Mouse (Mus musculus) embryonic stem cell, embryonic (primary cell): ENCODE results near the gene 4921504E06Rik.

Experiments used
- CTCF ChIA-PET, 4 experiments: fragments of 300-600 bp in 2 of 4; fragments of 350-600 bp in 2 of 4; sonication (Branson Sonifier 250); formaldehyde crosslinking; loops; one replicate each; lab custom pipeline; 2022; ENCODE audit warnings: inconsistent platforms in 2 of 4; lab: Charles Lee
- POLR2A ChIA-PET, 4 experiments: fragments of 300-600 bp in 2 of 4; fragments of 350-600 bp in 2 of 4; sonication (Branson Sonifier 250); formaldehyde crosslinking; loops; one replicate each; lab custom pipeline; 2022; ENCODE audit warnings: antibody characterized with exemption in 4 of 4, inconsistent platforms in 1 of 4; lab: Charles Lee

4921504E06Rik gene

DNA sequence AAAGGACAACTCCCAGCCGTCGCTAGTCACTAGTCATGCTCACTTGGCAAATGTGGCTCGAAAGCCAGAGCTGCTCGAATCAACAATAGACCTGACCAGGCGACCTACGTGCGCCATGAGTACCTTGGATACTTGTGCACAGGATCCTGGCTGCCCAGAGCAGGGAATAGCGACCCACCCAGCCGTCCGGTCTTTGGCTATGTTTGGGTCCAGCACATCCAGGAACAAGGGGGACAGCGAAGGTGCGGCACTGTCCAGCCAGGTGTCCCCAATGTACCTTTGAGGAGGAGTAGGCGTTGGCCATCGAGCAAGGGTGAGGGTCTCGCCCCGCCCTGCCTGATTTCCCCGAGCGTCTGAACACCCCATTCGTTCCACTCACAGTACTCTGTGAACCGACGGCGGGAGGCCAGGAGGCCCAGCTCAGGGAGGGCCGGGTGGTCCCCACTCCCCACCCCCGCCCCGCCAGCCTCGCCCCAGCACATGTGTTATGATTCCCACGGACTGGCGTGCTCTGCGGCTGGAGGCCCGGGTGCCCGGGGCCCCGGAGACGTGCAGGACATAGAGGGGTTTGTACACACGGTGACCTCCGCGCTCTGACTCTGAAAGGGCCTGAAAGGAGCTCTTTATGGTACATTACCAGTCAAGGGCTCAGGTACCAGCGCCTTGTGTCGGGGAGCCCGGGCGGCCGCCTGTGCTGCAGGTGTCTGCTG lies 121.9 kb downstream of the 4921504E06Rik start:
- CTCF ChIA-PET: interaction anchor here in 3 of 4 experiments (0.6 to 2.1 kb wide), 7 partner anchors 9 to 206 kb away, joined by 3 to 9 read pairs (median 4); no protein-coding TSS in a partner anchor

GRCm38 (mm10) chr2:19431186-19431585 lies 122.5 kb downstream of the 4921504E06Rik start:
- POLR2A ChIA-PET: interaction anchor here in 1 of 4 experiments (2.8 kb wide), 1 partner anchor 10 kb away, joined by 11 read pairs; no protein-coding TSS in a partner anchor

More for the DNA sequence above, 121.9 kb downstream of the 4921504E06Rik start:
- POLR2A ChIA-PET: interaction anchor here in 1 of 4 experiments (0.7 to 2.8 kb wide), 3 partner anchors 10 to 16 kb away, joined by 3 to 11 read pairs (median 4); partner anchors contain the start of gene Ptf1a

GRCm38 (mm10) chr2:19430746-19431145 lies 123.0 kb downstream of the 4921504E06Rik start:
- CTCF ChIA-PET: interaction anchor here in 2 of 4 experiments (1.3 to 2.1 kb wide), 2 partner anchors 16 to 207 kb away, joined by 3 to 9 read pairs; no protein-coding TSS in a partner anchor

More at GRCm38 (mm10) chr2:19431186-19431585, 122.5 kb downstream of the 4921504E06Rik start:
- CTCF ChIA-PET: interaction anchor here in 2 of 4 experiments (0.6 to 2.1 kb wide), 4 partner anchors 16 to 206 kb away, joined by 3 to 9 read pairs (median 5); no protein-coding TSS in a partner anchor

GRCm38 (mm10) chr2:19429691-19430690 lies 123.7 kb downstream of the 4921504E06Rik start:
- ChIA-PET POLR2A (interaction anchor here in 1 of 4 experiments (2.8 kb wide), 1 partner anchor 12 kb away, joined by 11 read pairs; no protein-coding TSS in a partner anchor), CTCF (interaction anchor here in 2 of 4 experiments (0.5 to 2.1 kb wide), 2 partner anchors 15 to 1033 kb away, joined by 3 to 9 read pairs; no protein-coding TSS in a partner anchor)

More at GRCm38 (mm10) chr2:19430746-19431145, 123.0 kb downstream of the 4921504E06Rik start:
- POLR2A ChIA-PET: interaction anchor here in 1 of 4 experiments (2.8 kb wide), 1 partner anchor 11 kb away, joined by 11 read pairs; no protein-coding TSS in a partner anchor

GRCm38 (mm10) chr2:19429031-19429430 lies 124.7 kb downstream of the 4921504E06Rik start:
- ChIA-PET CTCF (interaction anchor here in 1 of 4 experiments (0.5 kb wide), 1 partner anchor 1032 kb away, joined by 3 read pairs; no protein-coding TSS in a partner anchor), POLR2A (interaction anchor here in 1 of 4 experiments (0.8 kb wide), 1 partner anchor 17 kb away, joined by 4 read pairs; the partner anchor contains the start of gene Ptf1a)

GRCm38 (mm10) chr2:19423086-19423485 lies 130.6 kb downstream of the 4921504E06Rik start:
- ChIA-PET CTCF (no interaction called here), POLR2A (no interaction called here)

GRCm38 (mm10) chr2:19422226-19422625 lies 131.5 kb downstream of the 4921504E06Rik start:
- CTCF ChIA-PET: no interaction called here
- POLR2A ChIA-PET: no interaction called here

DNA sequence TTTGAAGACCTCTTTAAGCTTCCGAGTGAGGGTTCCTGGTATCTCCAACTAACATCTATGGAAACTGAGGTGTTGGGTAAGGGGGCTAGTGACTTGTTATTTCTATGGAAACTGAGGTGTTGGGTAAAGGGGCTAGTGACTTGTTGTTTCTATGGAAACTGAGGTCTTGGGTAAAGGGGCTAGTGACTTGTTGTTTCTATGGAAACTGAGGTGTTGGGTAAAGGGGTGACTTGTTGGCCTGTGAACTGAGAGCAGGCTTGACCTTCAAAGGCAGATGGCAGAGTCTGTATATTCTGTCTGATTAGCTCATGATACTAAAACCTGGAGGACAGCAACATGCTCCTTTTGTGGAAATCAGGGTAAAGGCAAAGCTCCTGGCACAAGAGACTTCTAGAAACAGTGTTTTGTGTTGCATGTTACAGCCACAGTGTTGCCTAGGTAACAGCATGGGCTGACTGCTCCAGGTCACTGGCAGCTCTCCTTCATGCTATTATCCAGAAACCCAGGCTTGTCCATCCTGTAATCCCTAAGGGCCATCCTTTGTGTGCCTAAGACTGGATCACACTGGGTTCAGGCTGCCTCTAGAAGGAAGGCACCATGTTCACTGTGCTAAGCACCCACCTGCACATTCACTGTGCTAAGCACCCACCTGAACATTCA lies 133.9 kb downstream of the 4921504E06Rik start:
- POLR2A ChIA-PET: no interaction called here
- CTCF ChIA-PET: no interaction called here

DNA sequence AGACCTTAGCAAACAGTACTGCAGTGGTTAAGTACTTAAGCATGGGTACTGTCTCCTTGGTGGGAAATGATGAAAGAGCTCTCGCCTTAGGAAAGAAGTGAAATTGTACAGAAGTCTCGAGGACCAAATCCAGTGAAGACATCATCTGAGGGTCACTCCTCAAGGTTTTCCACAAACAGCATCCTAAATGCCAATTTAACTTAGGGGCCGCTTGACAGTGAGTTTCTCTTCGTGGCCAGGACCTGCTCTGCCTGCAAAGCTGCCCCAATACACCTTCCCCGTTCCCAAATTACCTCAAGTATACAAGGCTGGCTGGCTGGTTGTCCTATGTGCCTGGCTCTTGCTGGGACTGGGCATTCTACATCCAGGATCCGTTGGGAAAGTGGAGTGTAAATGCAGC lies 137.6 kb downstream of the 4921504E06Rik start:
- ChIA-PET POLR2A (interaction anchor here in 2 of 4 experiments (0.5 to 1.9 kb wide), 2 partner anchors 30 to 722 kb away, joined by 3 to 6 read pairs; partner anchors contain the start of genes Ptf1a (in 1 of the 2) and Spag6 (in 1 of the 2)), CTCF (interaction anchor here (0.6 to 2.8 kb wide), 9 partner anchors 10 to 493 kb away, joined by 3 to 9 read pairs (median 4); partner anchors contain the start of gene Etl4 (in 1 of the 4))

DNA sequence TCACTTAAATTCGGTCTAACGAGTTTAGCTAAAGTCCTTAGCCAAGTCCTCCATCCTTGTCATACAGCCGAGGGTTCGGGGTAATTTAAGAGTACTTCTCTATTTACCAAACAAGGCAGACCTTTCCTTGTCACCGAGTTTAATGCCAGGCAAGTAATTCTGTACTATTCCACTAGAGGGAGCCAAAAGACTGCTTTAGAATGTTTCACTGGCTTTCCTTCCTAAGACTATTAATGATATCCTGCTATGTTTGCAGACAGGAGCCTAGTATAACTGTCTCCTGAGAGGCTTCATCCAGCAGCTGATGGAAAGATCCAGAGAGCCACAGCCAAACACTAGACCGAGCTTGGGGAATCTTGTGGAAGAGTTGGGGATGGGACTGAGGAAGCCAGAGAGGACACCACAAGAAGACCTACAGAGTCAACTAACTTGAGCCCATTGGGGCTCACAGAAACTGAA lies 138.6 kb downstream of the 4921504E06Rik start:
- POLR2A ChIA-PET: interaction anchor here in 1 of 4 experiments (0.6 to 1.9 kb wide), 4 partner anchors 31 to 105 kb away, joined by 3 to 6 read pairs (median 3); partner anchors contain the start of gene Ptf1a
- CTCF ChIA-PET: interaction anchor here (0.5 to 2.8 kb wide), 29 partner anchors 8 to 504 kb away, joined by 3 to 10 read pairs (median 4); partner anchors contain the start of gene Etl4 (in 3 of the 4)

- CTCF ChIA-PET: interaction anchor here (0.5 to 2.8 kb wide), 32 partner anchors 8 to 1112 kb away, joined by 3 to 10 read pairs (median 4); partner anchors contain the start of gene Etl4 (in 3 of the 4)
- POLR2A ChIA-PET: interaction anchor here in 1 of 4 experiments (0.6 to 1.9 kb wide), 2 partner anchors 32 to 33 kb away, joined by 3 to 6 read pairs; partner anchors contain the start of gene Ptf1a
Measured at GRCm38 (mm10) chr2:19414222-19414965, 139.3 kb downstream of the 4921504E06Rik start.
